Mouse (Mus musculus): ENCODE data around the gene Ilkap.
A peak's percentile ranks its signal among the peaks of the same experiment; 100 is the strongest.

Gene Ilkap

DNA sequence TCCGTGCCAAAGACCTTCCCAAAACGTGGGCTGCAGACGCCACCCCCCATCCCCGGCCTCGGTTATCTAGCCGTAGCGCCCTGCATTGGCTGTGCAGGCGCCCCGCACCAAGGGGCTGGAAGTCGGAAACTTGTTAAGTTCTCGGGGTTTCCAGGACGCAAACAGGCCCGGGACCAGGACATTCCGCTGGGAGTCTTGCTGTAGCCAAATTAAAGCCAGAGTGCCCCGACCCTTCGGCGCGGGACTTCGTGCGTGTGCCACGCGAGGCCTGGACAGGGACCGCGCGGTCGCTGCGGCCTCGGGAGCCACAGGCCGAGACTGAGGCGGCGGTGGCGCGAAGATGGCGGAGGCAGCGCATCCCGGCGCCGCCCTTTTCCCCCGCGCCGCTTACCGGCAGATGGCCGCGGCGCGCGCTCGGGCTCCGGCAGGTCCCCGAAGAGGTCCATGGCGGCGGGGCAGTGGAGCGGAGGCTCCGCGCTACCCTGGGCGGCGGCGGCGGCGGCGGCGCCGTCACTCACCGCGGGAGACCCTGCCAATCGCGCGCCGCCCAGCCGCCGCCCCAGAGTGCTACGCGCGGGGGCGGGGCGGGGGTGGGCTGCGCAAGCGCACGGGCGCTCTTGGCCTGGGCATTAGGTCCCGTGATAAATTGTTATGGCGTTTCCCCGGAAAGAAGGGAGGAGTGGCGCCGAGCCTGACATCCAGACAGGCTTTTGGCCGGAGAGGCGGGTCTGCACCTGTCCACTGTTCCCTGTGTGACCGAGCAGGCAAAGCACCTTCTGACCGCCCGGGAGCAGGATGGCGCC is at the start of gene Ilkap:
Gene Ilkap (minus strand): TSS at position 556 of the 803 bp plus-strand sequence.
- DNase-seq: peak; percentile 85

DNA sequence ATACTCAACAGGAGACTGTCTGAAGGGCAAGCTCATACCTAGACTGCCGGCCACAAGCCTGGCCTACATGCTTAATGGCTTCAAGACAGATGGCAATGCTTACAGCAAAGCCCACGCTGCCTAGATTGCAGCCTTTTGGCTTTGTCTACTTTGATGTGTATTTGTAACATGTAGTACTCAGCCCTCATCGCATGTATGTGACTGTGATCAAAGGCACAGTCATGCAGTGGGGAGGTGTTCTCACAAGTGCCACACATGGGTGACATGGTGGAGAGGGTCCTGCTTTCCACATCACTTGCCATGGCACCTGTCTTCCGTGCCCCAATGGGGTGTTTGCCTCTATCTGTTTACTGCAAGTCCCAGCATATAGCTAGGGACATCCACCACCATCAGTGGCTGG is 47.9 kb upstream of the Ilkap start:
- no peak for DNase-seq

DNA sequence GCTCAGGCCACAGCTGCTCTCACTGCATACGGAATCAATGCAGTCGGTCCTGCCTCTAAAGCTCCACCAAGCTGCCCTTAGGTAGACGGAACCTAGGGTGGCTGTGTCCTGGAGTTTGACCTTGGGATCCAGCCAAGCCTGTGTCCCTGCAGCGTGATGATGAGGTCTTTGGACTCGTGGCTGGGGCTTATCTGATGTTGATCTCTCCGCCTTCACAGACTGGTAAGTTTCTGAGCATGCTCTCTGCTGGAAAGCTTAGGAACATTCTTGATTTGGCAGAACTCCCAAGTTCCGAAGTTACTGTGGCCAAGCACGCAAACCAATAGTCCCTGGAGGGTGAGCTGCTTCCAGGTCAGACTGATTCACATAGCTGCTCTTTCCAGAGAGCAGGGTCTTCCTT is 47.4 kb upstream of the Ilkap start:
- DNase-seq: peak; percentile 91

GRCm38 (mm10) chr1:91444841-91445830 is 46.5 kb upstream of the Ilkap start:
- DNase-seq: peak; percentile 27

DNA sequence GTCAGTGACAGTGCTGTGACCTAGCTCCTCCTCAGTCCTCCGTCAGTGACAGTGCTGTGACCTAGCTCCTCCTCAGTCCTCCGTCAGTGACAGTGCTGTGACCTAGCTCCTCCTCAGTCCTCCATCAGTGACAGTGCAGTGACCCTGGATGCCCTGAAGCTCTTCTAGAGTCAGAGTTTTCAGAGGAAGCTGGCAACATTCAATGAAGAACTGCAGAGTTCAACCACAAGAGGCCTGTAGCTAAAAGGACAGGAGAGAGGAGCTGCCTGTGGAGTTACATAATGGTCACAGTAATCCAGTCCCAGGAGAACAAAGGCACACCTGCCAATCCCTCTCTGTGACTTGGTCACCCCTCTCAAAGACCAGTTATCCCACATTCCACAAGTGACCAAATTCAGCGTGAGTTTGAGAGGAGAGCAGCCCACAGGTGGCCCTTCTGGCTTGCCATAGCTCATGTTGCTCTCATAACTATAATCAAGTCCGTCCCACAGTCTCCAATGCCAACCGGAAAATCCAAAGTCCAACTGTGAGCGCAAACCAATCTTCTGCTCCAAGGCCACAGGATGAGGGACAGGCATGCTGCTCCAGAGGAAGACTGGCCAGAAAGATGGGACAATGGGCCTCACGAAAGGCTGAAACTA is 43.9 kb upstream of the Ilkap start:
- DNase-seq: peak; percentile 83

GRCm38 (mm10) chr1:91441855-91442254 is 43.2 kb upstream of the Ilkap start:
- DNase-seq: no peak

- peak; percentile 46 for DNase-seq
Observed at GRCm38 (mm10) chr1:91439776-91440175, 41.2 kb upstream of the Ilkap start.

DNA sequence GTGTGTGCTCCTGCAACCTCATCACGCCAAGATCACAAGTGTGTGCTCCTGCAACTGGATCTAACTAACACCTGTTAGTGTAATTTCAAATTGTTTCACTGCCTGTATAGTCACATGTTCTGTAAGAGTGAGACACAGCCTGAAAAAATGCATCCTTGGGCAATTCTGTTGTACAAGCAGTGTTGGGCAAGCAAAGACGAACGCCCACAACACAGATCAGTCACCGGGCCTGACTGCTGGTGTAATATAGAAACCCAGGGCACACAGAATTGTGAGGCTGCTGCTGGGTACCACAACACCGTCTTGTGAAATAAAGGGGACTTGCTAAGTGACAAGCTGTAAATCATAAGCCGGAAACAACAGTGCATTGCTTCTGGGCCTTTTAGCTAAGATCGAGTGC is 39.0 kb upstream of the Ilkap start:
- no peak for DNase-seq

DNA sequence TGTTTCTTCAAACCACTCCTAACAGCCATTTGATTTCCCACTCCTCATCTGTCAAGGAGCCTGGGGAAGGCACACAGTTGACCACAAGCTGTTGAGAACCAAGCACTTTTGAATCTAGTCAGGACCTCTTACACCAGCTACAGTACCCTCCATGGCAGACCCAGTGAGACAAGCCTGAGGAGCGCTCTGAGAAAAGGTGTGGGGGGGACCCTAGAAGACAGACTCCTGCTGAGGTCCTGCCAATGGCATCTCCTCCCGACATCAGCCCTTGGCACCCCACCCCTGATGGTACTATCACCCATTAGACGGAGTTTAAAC is 38.4 kb upstream of the Ilkap start:
- DNase-seq: no peak

- DNase-seq: peak; percentile 90
Observed at GRCm38 (mm10) chr1:91436380-91437082, 37.9 kb upstream of the Ilkap start.

- peak; percentile 40 for DNase-seq
Observed at GRCm38 (mm10) chr1:91435606-91436130, 37.1 kb upstream of the Ilkap start.

GRCm38 (mm10) chr1:91434905-91435304 is 36.3 kb upstream of the Ilkap start:
- DNase-seq: no peak

- no peak for DNase-seq
Observed at GRCm38 (mm10) chr1:91430761-91431160, 32.1 kb upstream of the Ilkap start.

- no peak for DNase-seq
Observed at GRCm38 (mm10) chr1:91429212-91429611, 30.6 kb upstream of the Ilkap start.

GRCm38 (mm10) chr1:91428614-91429013 is 30.0 kb upstream of the Ilkap start:
- DNase-seq: peak; percentile 90

- DNase-seq: no peak
Observed at GRCm38 (mm10) chr1:91426397-91426796, 27.8 kb upstream of the Ilkap start.

GRCm38 (mm10) chr1:91420601-91421065 is 22.0 kb upstream of the Ilkap start:
- no peak for DNase-seq

DNA sequence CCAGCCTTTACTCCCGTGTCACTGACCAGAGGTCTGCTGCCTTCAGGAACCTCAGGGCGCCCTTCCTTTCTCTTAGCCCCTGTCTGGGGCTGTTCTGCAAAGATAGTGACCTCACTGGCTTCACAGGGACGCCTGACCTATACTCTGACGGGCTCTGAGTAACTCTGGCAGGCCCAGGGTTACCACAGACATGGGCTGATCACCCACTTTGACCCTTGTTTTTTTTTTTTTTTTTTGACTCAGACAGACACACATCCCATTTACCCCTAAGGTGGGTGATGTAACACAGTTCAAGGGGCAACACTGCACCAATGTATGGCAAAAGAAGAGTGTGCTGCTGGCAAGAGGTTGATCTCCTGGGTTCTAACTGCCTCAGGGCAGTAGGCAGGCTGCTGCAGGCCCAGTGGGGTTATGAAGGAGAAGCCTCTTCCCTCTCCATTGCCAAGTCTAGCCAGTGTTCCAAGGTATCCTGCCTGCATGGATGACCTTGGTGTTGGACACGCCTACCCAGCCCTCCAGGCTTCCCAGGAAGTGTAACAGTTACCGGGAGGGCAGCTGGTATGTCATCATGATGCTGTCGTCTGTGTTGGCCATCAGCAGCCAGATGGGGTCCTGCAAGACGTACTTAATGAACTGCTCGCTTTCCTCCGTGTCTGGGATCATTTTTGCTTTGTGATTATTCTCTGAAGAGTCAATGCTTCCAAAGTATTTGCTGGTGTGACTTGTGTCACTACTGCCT is 21.4 kb upstream of the Ilkap start:
- no peak for DNase-seq

GRCm38 (mm10) chr1:91417991-91418390 is 19.4 kb upstream of the Ilkap start:
- no peak for DNase-seq

DNA sequence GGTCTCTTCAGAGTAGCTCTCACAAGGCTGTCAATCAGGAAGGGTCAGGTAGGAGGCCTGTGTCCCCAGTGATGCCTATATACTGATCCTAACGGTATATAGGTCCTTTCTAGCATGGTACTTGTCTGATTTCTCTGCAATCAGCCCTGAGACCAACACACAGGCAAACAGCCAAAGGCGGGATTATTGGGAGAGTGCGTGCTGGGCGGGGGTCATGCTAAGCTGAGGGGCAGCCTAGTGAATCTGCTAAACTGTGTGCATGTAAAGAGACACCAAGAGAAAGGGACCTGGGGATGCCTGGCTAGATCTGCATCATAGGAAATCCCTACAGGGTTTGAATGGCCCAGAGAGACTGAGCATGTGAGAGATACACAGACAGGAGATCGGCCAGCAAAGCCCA is 16.7 kb upstream of the Ilkap start:
- DNase-seq: no peak

DNA sequence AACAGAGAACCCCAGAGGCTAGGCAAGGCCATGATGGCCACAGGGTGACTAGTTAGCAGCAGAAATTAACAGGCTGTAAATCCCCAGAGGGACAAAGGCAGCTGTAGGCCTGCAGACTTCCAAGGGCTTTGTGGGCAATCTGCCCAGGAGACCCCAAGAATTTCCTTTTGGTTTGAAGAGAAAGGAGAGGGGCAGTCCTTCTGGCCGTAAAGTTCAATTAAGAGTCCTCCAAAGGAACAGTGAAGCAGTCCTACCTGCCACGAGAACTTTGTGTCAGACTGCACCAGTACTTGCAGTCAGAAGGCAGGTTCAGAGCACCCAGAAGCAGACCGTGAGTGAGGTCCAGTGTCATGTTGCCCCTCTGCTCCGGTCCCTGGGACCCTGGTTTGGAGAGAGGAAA is 16.3 kb upstream of the Ilkap start:
- no peak for DNase-seq

Measured in kidney, adult 18-20 months (tissue).